Mouse (Mus musculus) lung, embryonic 14.5 days (tissue): ENCODE data around the gene Mlec. TPM values are rescaled to one million over a fixed set of nuclear protein-coding genes. Genes with fewer than 3 reads are reported as not detected.

Experiments
- ATAC-seq: fragments of 200-750 bp; cut with Nextera tagmentation; 2 replicates; pipeline ENCODE4 v1.8.0; 2017; ENCODE audit warnings: mild to moderate bottlenecking, moderate TSS enrichment, moderate library complexity; ENCODE audit not compliant: insufficient read depth
- DNase-seq: peaks from one replicate; pipeline ENCODE4 v3.0.0-alpha.2; 2015
- H3K27ac ChIP-seq: fragments of 300-500 bp; sonication (generic); 2 replicates; pipeline ENCODE4 v1.5.1; 2014; ENCODE audit warnings: low read depth, mild to moderate bottlenecking, moderate library complexity
- H3K27me3 ChIP-seq: fragments of 300-500 bp; sonication (generic); 2 replicates; pipeline ENCODE4 v1.6.1; 2014; ENCODE audit warnings: low read length, control low read depth; ENCODE audit not compliant: insufficient read depth
- H3K36me3 ChIP-seq: fragments of 300-500 bp; sonication (generic); 2 replicates; pipeline ENCODE4 v1.6.1; 2014; ENCODE audit warnings: control low read depth; ENCODE audit not compliant: insufficient read depth
- H3K4me1 ChIP-seq: fragments of 300-500 bp; sonication (generic); 2 replicates; pipeline ENCODE4 v1.6.1; 2014; ENCODE audit warnings: antibody characterized with exemption, control low read depth; ENCODE audit not compliant: insufficient read depth
- H3K4me2 ChIP-seq: fragments of 300-500 bp; sonication (generic); 2 replicates; pipeline ENCODE4 v1.6.1; 2014; ENCODE audit warnings: mild to moderate bottlenecking
- H3K4me3 ChIP-seq: fragments of 300-500 bp; sonication (generic); 2 replicates; pipeline ENCODE4 v1.5.1; 2014; ENCODE audit warnings: low read depth, low read length
- H3K9ac ChIP-seq: fragments of 300-500 bp; sonication (generic); 2 replicates; pipeline ENCODE4 v1.6.1; 2014
- H3K9me3 ChIP-seq: fragments of 300-500 bp; sonication (generic); 2 replicates; pipeline ENCODE4 v1.6.1; 2016; ENCODE audit warnings: low read depth, low read length, control low read depth
- CTCF ChIP-seq: IDR thresholded peaks from 2 replicates; pipeline ENCODE4 v1.5.1; 2016; ENCODE audit warnings: antibody characterized with exemption, low read depth
- WGBS: fragments of 180-500 bp; shearing (Covaris S2); extraction: QIAGEN DNeasy Blood & Tissue Kit; methylation state at CpG from one replicate; pipeline ENCODE4 v1.1.7; 2014; 5-methylcytosine and 5-hydroxymethylcytosine counted together
- polyA plus RNA-seq: library from polyadenylated mRNA; unstranded; fragments of >200 nt; fragmentation: Nextera tagmentation; extraction: Ambion mirVana; gene quantifications from 2 replicates; pipeline ENCODE4 v1.2.1, GENCODE M21; 2014

Gene Mlec
- polyA plus RNA-seq, 1 experiment from 2014 or later: 81.1 TPM

- Histone ChIP-seq H3K36me3 (peaks cover 65% of the 10 kb centered on the region), H3K9ac (no peak overlapping the region), H3K4me3 (no peak overlapping the region), H3K4me1 (no peaks in the 10 kb centered on the region), H3K27me3 (no peaks in the 10 kb centered on the region), H3K9me3 (no peaks in the 10 kb centered on the region), H3K4me2 (no peak overlapping the region), H3K27ac (no peak overlapping the region)
- ATAC-seq: no peak
- no peak for DNase-seq
- TF ChIP-seq CTCF: no peak
- WGBS: 71% methylated on average over 11 of the region's 11 CpGs
Measured at GRCm38 (mm10) chr5:115145253-115145968, 12.6 kb downstream of the Mlec start.

- peaks cover 56% of the 10 kb centered on the region for H3K36me3 ChIP-seq
- ATAC-seq: no peak
- H3K27ac ChIP-seq: no peak overlapping the region
Measured at GRCm38 (mm10) chr5:115144471-115144870, 13.5 kb downstream of the Mlec start.

GRCm38 (mm10) chr5:115143552-115143951 lies 14.4 kb downstream of the Mlec start:
- Histone ChIP-seq H3K9ac (no peak overlapping the region), H3K4me2 (no peak overlapping the region), H3K27ac (no peak overlapping the region), H3K9me3 (no peaks in the 10 kb centered on the region), H3K36me3 (peaks cover 48% of the 10 kb centered on the region), H3K4me3 (no peak overlapping the region), H3K27me3 (no peaks in the 10 kb centered on the region), H3K4me1 (no peaks in the 10 kb centered on the region)
- TF ChIP-seq CTCF: no peak
- DNase-seq (no peak), ATAC-seq (no peak)
- WGBS: 75% methylated on average over 10 of the region's 10 CpGs

More at GRCm38 (mm10) chr5:115144471-115144870, 13.5 kb downstream of the Mlec start:
- Histone ChIP-seq H3K4me2 (no peak overlapping the region), H3K4me1 (no peaks in the 10 kb centered on the region), H3K9ac (no peak overlapping the region), H3K27me3 (no peaks in the 10 kb centered on the region), H3K4me3 (no peak overlapping the region), H3K9me3 (no peaks in the 10 kb centered on the region)
- no peak for DNase-seq
- TF ChIP-seq CTCF: no peak
- WGBS: 76% methylated on average over 6 of the region's 6 CpGs

GRCm38 (mm10) chr5:115142166-115142697 lies 15.7 kb downstream of the Mlec start:
- DNase-seq (no peak), ATAC-seq (no peak)
- Histone ChIP-seq H3K36me3 (peaks cover 34% of the 10 kb centered on the region), H3K4me2 (no peak overlapping the region), H3K9ac (no peak overlapping the region), H3K4me3 (no peak overlapping the region), H3K27ac (no peak overlapping the region), H3K27me3 (no peaks in the 10 kb centered on the region), H3K4me1 (no peaks in the 10 kb centered on the region), H3K9me3 (no peaks in the 10 kb centered on the region)
- 86% methylated on average over 9 of the region's 9 CpGs for WGBS
- TF ChIP-seq CTCF: no peak

GRCm38 (mm10) chr5:115140726-115141125 lies 17.3 kb downstream of the Mlec start:
- ATAC-seq: no peak

GRCm38 (mm10) chr5:115139124-115139523 lies 18.9 kb downstream of the Mlec start:
- Histone ChIP-seq H3K4me2 (no peak overlapping the region), H3K27me3 (no peaks in the 10 kb centered on the region), H3K9ac (no peak overlapping the region), H3K4me1 (no peaks in the 10 kb centered on the region), H3K36me3 (0 out of 2 replicates have a peak, but pooled peaks cover 6% of the 10 kb centered on the region), H3K4me3 (no peak overlapping the region), H3K27ac (no peak overlapping the region), H3K9me3 (no peaks in the 10 kb centered on the region)
- 49% methylated on average over 4 of the region's 4 CpGs for WGBS
- DNase-seq (no peak), ATAC-seq (no peak)
- no peak for TF ChIP-seq CTCF

More at GRCm38 (mm10) chr5:115140726-115141125, 17.3 kb downstream of the Mlec start:
- Histone ChIP-seq H3K4me2 (no peak overlapping the region), H3K27ac (no peak overlapping the region), H3K9me3 (no peaks in the 10 kb centered on the region), H3K27me3 (no peaks in the 10 kb centered on the region), H3K9ac (no peak overlapping the region), H3K4me1 (no peaks in the 10 kb centered on the region), H3K36me3 (peaks cover 19% of the 10 kb centered on the region), H3K4me3 (no peak overlapping the region)
- no peak for TF ChIP-seq CTCF
- DNase-seq: no peak
- WGBS: 46% methylated on average over 3 of the region's 3 CpGs
